Mouse (Mus musculus) layer of hippocampus, adult 9-11 months (tissue): ENCODE data around the gene Acox3.
"Not testable (repeated sequence)": the region's sequence is repeated elsewhere in the genome, so short reads cannot be mapped to it uniquely, and the experiment has no call there.

Experiments used
- DNase-seq: peaks from one replicate; pipeline ENCODE4 v3.0.0; 2022

Gene Acox3

GRCm38 (mm10) chr5:35578411-35578810 is 4.4 kb upstream of the Acox3 start:
- DNase-seq, result no peak

DNA sequence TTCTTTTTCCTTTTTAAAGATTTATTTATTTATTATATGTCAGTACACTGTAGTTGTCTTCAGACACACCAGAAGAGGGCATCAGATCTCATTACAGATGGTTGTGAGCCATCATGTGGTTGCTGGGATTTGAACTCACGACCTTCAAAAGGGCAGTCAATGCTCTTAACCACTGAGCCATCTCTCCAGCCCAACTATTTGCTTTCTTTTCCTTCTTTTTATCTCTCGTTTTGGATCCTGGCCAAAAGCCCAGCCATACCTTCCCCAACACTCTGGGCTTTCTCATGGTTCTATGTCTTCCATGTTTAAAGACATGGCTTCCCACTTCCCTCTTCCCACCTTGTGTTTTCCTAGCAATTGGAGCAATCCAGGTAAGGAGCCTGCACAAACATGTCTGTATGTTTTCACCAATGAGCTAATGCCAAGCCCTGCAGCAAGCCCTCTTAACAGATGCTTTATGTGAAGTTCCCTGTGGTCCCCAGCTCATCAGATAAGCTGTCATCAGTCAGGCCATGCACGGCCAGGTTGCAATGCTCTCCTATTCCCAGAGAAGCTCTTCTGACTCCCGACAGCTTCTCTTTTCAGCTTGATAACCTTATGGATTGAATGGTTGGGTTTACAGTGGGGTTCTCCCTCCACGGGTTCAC is 3.5 kb upstream of the Acox3 start:
- no peak for DNase-seq

DNA sequence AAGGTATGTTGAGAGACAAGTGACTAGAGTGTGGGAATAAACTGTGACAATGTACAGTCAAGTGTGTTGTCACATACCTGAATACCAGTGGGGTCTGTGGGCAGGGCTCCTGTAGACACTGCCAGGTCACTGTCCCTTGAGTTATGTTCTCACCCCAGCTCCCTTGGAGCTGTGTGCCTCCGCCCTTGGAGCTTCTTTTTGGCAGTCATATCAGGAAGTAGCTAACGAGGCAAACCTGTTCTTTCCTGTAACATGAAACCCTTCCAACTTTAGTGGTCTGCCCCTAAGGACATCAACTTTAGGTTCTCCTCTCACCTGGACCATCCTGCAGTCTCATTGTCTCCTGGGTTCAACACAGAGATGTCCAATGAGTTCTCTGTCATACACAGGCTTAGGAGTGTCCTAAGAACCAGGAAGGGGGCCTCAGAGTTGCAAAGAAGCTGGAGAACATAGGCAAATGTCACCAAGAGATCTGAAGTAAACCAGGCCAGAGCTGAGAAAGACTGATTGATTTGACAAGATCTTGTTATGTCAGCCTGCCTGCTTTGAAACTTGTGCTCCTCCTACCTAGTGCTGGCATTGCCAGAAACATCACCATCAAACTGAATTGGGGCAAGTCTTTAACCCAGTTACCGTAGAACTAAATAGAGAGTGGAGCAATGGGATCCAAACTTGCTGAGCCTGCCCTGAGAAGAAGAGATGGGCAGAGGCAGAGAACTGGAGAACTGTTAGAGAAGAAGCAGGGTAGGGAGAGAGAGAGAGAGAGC is 2.5 kb upstream of the Acox3 start:
- no peak for DNase-seq

- peak; percentile 19 for DNase-seq
Measured at GRCm38 (mm10) chr5:35583221-35583783, 462 bp downstream of the Acox3 start.

DNA sequence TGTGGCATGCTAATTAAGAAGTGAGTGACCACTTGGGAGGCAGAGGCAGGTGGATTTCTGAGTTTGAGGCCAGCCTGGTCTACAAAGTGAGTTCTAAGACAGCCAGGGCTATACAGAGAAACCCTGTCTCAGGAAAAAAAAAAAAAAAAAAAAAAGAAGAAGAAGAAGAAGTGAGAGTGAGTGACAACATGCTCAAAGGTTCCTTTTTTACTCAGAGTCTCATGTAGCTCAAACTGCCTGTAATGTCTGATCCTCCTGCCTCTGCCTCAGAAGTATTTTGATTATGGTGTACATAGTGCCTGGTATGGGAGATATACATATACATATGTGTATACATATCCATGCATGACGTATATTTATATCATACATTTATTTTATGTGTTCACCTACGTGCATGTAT is 1.4 kb downstream of the Acox3 start:
- DNase-seq, result not testable (repeated sequence)

- no peak for DNase-seq
Measured at GRCm38 (mm10) chr5:35591497-35591896, 8.7 kb downstream of the Acox3 start.

DNA sequence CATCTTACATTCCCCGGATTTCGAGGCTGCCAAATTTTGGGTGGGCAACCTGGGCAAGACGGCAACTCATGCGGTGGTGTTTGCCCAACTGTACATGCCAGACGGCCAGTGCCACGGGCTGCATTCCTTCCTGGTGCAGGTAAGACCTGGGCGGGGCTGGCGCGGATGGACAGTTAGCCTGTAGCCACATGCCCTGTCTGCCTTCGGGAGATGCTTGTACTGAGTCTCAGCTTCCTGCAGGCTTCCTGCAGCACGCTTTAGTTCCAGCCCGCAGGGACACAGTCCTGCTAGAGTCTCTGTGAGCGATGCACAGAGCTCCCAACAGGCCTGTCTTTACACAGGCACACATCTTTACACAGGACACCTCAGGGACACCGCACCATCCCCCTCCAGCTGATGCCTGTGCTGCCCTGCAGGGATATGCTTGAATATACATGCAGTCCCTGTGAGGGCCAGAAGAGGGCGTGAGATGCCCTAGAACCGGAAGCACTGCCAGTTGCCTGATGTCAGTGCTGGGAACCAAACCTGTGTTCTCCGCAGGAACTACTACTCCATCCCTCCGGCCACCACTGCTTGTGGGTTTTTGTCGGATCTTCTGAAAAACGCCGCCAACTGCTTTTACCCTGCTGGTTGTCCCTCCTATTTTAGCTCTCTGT is 9.4 kb downstream of the Acox3 start:
- no peak for DNase-seq

- no peak for DNase-seq
Measured at GRCm38 (mm10) chr5:35592824-35593223, 10.0 kb downstream of the Acox3 start.

- DNase-seq, result no peak
Measured at GRCm38 (mm10) chr5:35593272-35593671, 10.4 kb downstream of the Acox3 start.

- no peak for DNase-seq
Measured at GRCm38 (mm10) chr5:35594768-35595167, 11.9 kb downstream of the Acox3 start.

- DNase-seq, result peak; percentile 28
Measured at GRCm38 (mm10) chr5:35595706-35596105, 12.9 kb downstream of the Acox3 start.

DNA sequence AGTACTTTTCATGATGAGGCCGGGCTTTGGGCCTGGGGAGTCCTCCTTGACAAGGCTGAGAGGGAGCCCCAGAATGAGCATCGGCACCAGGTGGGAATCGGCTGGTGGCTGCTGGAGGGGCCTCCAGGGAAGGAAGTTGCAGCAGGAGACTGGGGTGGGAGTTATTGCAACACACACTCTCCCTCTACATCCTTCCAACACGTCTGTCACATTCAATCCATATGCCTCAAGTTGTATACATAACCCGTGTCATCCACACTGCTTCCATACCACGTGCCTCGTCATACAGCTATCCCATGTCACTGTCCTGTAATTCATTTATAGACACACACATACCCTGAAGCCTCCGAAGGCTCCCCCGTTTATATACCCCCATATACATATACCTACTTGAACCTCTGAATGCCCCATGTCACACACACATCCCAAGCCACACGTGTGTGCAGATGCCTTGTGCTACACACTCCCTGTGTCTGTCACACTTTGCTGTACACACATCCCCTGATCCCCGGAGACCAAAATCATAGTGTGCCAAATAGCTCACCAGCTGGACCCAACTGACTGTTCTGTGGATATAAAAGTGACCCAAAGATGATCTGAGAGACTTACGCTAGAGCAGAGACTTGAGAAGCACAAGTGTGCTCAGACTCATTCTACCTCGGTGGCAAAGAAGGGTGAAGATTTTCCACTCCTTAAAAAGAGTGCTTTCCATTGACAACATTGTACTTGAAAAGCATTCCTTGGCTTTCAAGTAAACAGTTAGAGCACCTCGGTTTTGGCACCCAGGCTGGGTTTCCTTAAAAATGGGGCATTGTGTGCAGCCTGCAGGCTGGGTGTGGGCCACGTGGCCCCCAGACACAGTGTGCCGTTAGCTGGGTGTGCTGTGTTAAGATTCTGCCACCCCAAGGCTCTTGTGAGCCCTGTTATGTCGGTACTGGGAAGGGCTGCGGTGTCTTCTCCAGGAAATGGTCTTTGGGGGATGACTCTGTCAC is 13.6 kb downstream of the Acox3 start:
- no peak for DNase-seq

DNA sequence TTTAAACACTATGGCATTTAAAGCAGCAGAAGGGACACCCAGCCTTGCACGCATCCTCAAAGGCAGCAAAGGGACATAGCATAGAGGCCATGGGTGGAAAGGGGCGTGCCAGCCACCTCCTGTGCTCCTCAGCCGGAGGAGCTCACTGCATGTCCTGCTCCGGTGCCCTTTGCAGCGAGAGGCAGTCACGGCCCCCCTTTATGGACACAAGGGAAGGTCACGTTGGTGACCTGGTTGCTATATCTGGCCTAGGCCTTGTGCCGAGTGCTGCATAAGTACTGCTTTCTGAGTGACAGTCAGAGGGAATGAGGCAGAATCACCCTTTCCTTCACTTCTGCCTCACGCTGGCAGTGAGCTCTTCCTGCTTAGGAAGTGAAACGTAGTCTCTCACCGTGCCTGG is 17.4 kb downstream of the Acox3 start:
- no peak for DNase-seq

DNA sequence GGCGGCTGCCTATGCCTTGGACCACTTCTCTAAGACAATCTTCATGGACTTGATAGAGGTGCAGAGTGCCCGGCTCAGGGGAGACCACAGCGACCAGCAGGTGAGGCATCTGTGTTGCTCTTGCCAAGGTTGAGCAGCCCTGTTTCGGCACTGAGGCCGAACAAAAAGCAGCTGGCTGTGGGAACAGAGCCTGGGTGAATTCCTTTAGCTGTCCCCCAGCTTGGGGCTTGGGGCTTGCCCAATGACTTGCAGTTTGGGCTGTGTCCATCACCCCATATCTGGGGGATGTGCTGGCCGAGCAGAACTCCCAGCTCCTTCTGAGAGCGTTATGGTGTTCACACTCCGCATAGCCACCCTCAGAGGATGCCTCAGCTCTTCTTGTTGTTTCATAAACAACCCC is 18.7 kb downstream of the Acox3 start:
- DNase-seq, result no peak

- no peak for DNase-seq
Measured at GRCm38 (mm10) chr5:35605355-35605754, 22.5 kb downstream of the Acox3 start.

DNA sequence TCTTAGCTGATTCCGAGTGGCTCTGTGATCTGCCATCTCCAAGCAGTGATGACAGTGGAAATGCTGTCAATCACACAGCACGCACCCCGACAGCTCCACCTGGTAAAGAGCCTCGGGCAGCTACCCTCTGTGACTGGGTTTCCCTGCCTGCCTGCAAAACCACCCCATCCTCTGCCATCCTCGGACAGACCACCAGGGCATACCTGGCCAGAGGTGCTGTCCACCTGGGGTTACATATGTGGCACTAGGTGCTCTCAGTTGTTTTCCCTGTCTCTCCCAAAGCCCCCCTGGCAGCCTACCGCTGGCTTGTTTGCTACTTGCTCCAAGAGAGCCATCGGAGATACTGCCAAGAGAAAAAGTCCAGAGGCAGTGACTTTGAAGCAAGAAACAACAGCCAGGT is 24.0 kb downstream of the Acox3 start:
- no peak for DNase-seq

DNA sequence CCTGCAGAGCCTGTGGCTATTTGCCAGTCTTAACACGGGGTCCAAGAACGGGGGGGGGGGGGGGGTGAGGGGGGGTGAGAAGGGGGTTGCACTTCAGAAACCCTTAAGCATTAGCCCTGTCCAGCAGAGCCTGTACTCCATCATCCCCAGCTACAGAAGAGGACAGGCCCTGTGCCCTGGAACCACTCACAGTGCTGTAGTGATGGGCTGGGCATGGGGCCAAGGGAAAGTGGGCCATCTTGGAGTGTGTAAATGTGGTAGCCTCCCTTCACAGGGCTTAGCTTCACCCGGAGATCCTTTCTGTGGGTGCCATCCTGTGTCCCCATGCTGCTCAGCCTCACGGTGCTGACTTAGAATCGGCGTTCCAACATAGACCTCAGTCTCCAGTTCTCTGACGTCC is 24.9 kb downstream of the Acox3 start:
- no peak for DNase-seq

- no peak for DNase-seq
Measured at GRCm38 (mm10) chr5:35608559-35608958, 25.7 kb downstream of the Acox3 start.

DNA sequence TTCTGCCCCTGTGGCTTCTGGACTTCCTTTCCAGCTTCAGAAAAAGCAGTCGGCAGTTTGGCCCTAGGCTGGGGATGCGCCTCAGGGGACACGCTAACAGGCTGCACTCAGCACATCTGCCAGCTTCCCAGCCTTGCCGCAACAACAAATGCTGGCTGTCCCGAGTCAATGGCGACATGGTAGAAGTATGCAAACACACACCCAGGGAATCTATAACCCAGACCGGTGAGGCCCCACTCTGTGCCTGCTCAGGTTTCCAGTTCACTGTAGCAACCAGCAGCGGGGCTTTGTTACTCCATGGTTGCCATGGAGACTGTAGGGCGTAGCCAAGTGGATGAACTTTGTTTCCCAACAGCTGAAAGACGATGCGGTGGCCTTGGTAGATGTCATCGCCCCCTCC is 26.5 kb downstream of the Acox3 start:
- DNase-seq, result no peak

GRCm38 (mm10) chr5:35609971-35610370 is 27.1 kb downstream of the Acox3 start:
- DNase-seq, result no peak

GRCm38 (mm10) chr5:35610381-35610780 is 27.5 kb downstream of the Acox3 start:
- DNase-seq, result no peak

GRCm38 (mm10) chr5:35611170-35611569 is 28.3 kb downstream of the Acox3 start:
- DNase-seq, result no peak

DNA sequence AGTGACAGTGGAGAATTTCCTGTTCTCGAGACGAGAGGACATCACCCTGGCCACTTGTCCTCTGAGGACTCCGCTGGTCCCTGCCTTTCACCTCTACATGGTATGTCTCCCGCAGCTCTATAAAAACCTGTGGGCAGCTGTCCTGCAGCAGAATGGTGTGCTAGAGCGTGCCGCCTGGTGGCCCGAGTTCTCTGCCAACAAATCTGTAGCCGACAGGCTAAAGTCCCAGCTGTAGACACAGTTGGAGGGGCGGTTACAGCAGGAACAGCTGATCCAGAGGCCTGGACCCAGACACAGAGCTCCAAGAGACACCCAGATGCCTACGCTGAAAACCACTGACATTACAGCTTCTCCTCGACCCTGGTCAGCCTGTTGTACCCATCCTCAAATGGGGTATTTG is 29.1 kb downstream of the Acox3 start:
- DNase-seq, result peak; percentile 30
